Mouse (Mus musculus) thymus, adult 2 months (tissue): Measurements from ENCODE around the gene Kcnmb4. TPM values are rescaled to one million over a fixed set of nuclear protein-coding genes. Genes with fewer than 3 reads are reported as not detected.

Source experiments
- DNase-seq: peaks from one replicate; pipeline ENCODE4 v3.0.0; 2021
- H3K27ac ChIP-seq: fragments of 200-500 bp; 2 replicates; pipeline ENCODE4 v1.5.1; 2012; ENCODE audit warnings: low read length, control low read depth; ENCODE audit not compliant: control insufficient read depth, insufficient read depth
- H3K27me3 ChIP-seq: fragments of 200-500 bp; 2 replicates; pipeline ENCODE4 v1.6.1; 2012; ENCODE audit warnings: mild to moderate bottlenecking, low read length, moderate library complexity, mixed read lengths; ENCODE audit not compliant: control insufficient read depth, insufficient read depth
- H3K36me3 ChIP-seq: fragments of 200-500 bp; 2 replicates; pipeline ENCODE4 v1.6.1; 2012; ENCODE audit warnings: mild to moderate bottlenecking, low read length, moderate library complexity; ENCODE audit not compliant: control insufficient read depth, insufficient read depth
- H3K4me1 ChIP-seq: fragments of 200-500 bp; replicated peaks from 2 replicates; pipeline ENCODE4 v1.6.1; 2012; ENCODE audit warnings: low read length; ENCODE audit not compliant: control insufficient read depth, insufficient read depth
- H3K4me3 ChIP-seq: fragments of 200-500 bp; 2 replicates; pipeline ENCODE4 v1.5.1; 2012; ENCODE audit warnings: mild to moderate bottlenecking, low read length, control low read depth, moderate library complexity; ENCODE audit not compliant: control insufficient read depth, insufficient read depth
- CTCF ChIP-seq: fragments of 200-500 bp; IDR thresholded peaks from 2 replicates; pipeline ENCODE4 v1.5.1; 2012; ENCODE audit warnings: mild to moderate bottlenecking, control low read depth, low read length, moderate library complexity, borderline replicate concordance; ENCODE audit not compliant: control insufficient read depth, poor library complexity, insufficient read depth; ENCODE audit errors: extremely low read depth
- POLR2A ChIP-seq: fragments of 200-500 bp; IDR thresholded peaks from 2 replicates; pipeline ENCODE4 v1.6.1; 2012; ENCODE audit warnings: mild to moderate bottlenecking, low read length, control low read depth, moderate library complexity; ENCODE audit not compliant: control insufficient read depth, poor library complexity, insufficient read depth; ENCODE audit errors: extremely low read depth
- WGBS: fragments of 180-500 bp; shearing (Covaris S2); methylation state at CpG from one replicate; pipeline ENCODE4 v1.1.7; 2018; 5-methylcytosine and 5-hydroxymethylcytosine counted together
- polyA plus RNA-seq: library from polyadenylated mRNA; depleted of rRNA; stranded (reverse); fragments of >200 nt; gene quantifications from 2 replicates; pipeline ENCODE4 v1.2.3, GENCODE M21; 2012

Kcnmb4 gene
- polyA plus RNA-seq, 1 experiment, result 185 TPM

- TF ChIP-seq POLR2A (no peak), CTCF (no peak)
- H3K36me3 ChIP-seq, result no peaks in the 10 kb centered on the region
- H3K27me3 ChIP-seq, result no peaks in the 10 kb centered on the region
- 95% methylated on average over 10 of the region's 10 CpGs for WGBS
- no peak overlapping the region for H3K27ac ChIP-seq
- no peak for DNase-seq
- no peaks in the 10 kb centered on the region for H3K4me1 ChIP-seq
- H3K4me3 ChIP-seq, result no peak overlapping the region
Measured at GRCm38 (mm10) chr10:116444371-116444770, 29.3 kb downstream of the Kcnmb4 start.

- no peaks in the 10 kb centered on the region for H3K4me1 ChIP-seq
- TF ChIP-seq POLR2A (no peak), CTCF (no peak)
- H3K36me3 ChIP-seq, result no peaks in the 10 kb centered on the region
- no peak overlapping the region for H3K27ac ChIP-seq
- WGBS, result 97% methylated on average over 7 of the region's 7 CpGs
- no peak overlapping the region for H3K4me3 ChIP-seq
- no peak for DNase-seq
- no peaks in the 10 kb centered on the region for H3K27me3 ChIP-seq
Measured at GRCm38 (mm10) chr10:116440946-116441345, 32.7 kb downstream of the Kcnmb4 start.

DNA sequence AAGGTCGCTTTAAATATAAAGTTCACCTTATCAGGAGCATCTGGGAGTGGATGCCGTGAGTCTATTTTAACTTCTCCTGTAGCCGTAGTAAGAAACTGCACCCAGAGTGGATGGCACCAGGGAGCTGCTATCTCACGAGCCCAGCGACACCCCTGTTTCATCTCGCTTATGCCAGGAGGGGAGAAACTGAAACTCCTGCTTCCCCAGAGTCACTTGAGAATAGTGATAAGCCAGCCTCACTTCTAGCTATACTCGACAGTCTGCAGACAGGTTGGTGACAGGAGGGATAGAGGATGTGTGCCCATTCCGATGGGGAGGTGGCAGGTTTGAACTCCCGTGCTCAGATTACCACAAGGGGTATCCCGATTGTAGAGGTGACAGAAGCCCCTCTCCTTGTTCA, 33.6 kb downstream of the Kcnmb4 start:
- WGBS, result 95% methylated on average over 10 of the region's 10 CpGs
- H3K36me3 ChIP-seq, result no peaks in the 10 kb centered on the region
- no peak for DNase-seq
- no peak overlapping the region for H3K4me3 ChIP-seq
- H3K27ac ChIP-seq, result no peak overlapping the region
- H3K27me3 ChIP-seq, result no peaks in the 10 kb centered on the region
- TF ChIP-seq CTCF, result no peak
- no peak for TF ChIP-seq POLR2A
- H3K4me1 ChIP-seq, result no peaks in the 10 kb centered on the region

GRCm38 (mm10) chr10:116435455-116435854, 38.2 kb downstream of the Kcnmb4 start:
- Histone ChIP-seq H3K27me3 (no peaks in the 10 kb centered on the region), H3K36me3 (no peaks in the 10 kb centered on the region), H3K27ac (no peak overlapping the region), H3K4me3 (no peak overlapping the region), H3K4me1 (no peaks in the 10 kb centered on the region)
- 92% methylated on average over 12 of the region's 12 CpGs for WGBS
- TF ChIP-seq POLR2A (no peak), CTCF (no peak)
- DNase-seq, result no peak

DNA sequence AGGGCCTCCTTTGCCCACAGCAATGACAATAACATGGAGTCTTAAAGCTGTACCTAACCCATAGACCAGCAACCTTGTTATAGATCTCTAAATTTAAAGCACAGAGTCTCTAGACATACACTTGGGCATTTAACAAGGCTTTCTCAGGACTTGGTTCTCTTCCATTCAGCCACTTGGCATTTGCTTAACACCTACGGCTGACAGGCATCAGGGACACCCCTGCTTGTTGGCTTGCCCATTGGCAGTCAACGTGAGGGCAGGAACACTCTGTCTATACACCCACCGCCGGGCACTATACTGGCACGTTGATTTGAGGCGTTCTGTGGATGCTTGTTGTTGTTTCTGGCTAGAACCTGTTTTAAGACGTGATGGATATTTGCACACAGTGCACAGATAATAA, 41.3 kb downstream of the Kcnmb4 start:
- Histone ChIP-seq H3K27me3 (no peaks in the 10 kb centered on the region), H3K36me3 (no peaks in the 10 kb centered on the region), H3K4me1 (no peaks in the 10 kb centered on the region), H3K4me3 (no peak overlapping the region), H3K27ac (no peak overlapping the region)
- TF ChIP-seq CTCF (no peak), POLR2A (no peak)
- DNase-seq, result no peak
- 95% methylated on average over 7 of the region's 7 CpGs for WGBS

- H3K4me1 ChIP-seq, result no peaks in the 10 kb centered on the region
- H3K27ac ChIP-seq, result no peak overlapping the region
- TF ChIP-seq POLR2A, result no peak
- TF ChIP-seq CTCF, result no peak
- DNase-seq, result no peak
- no peaks in the 10 kb centered on the region for H3K27me3 ChIP-seq
- 95% methylated on average over 26 of the region's 26 CpGs for WGBS
- no peaks in the 10 kb centered on the region for H3K36me3 ChIP-seq
- H3K4me3 ChIP-seq, result no peak overlapping the region
Measured at GRCm38 (mm10) chr10:116428026-116428780, 45.5 kb downstream of the Kcnmb4 start.
